Mouse (Mus musculus) intestine, postnatal 0 days (tissue): ENCODE measurements around the gene Nisch. TPM values are rescaled to one million over a fixed set of nuclear protein-coding genes. Genes with fewer than 3 reads are reported as not detected.

ENCODE experiments used
- ATAC-seq: fragments of 200-750 bp; cut with Nextera tagmentation; 2 replicates; pipeline ENCODE4 v1.8.0; 2017; ENCODE audit warnings: mild to moderate bottlenecking, moderate TSS enrichment, moderate library complexity
- H3K27ac ChIP-seq: fragments of 300-500 bp; sonication (generic); 2 replicates; pipeline ENCODE4 v1.5.1; 2014; ENCODE audit warnings: mild to moderate bottlenecking, low read depth, low read length, moderate library complexity
- H3K27me3 ChIP-seq: fragments of 300-500 bp; sonication (generic); replicated peaks from 2 replicates; pipeline ENCODE4 v1.6.1; 2014; ENCODE audit warnings: low read length, mixed read lengths; ENCODE audit not compliant: control insufficient read depth, insufficient read depth
- H3K36me3 ChIP-seq: fragments of 300-500 bp; sonication (generic); 2 replicates; pipeline ENCODE4 v1.6.1; 2014; ENCODE audit warnings: mild to moderate bottlenecking, moderate library complexity; ENCODE audit not compliant: control insufficient read depth, insufficient read depth
- H3K4me1 ChIP-seq: fragments of 300-500 bp; sonication (generic); replicated peaks from 2 replicates; pipeline ENCODE4 v1.6.1; 2014; ENCODE audit warnings: antibody characterized with exemption, low read length, mixed read lengths; ENCODE audit not compliant: control insufficient read depth, insufficient read depth
- H3K4me2 ChIP-seq: fragments of 300-500 bp; sonication (generic); replicated peaks from 2 replicates; pipeline ENCODE4 v1.6.1; 2014; ENCODE audit warnings: low read depth, mild to moderate bottlenecking, moderate library complexity
- H3K4me3 ChIP-seq: fragments of 300-500 bp; sonication (generic); 2 replicates; pipeline ENCODE4 v1.5.1; 2014; ENCODE audit warnings: low read depth, low read length
- H3K9ac ChIP-seq: fragments of 300-500 bp; sonication (generic); 2 replicates; pipeline ENCODE4 v1.6.1; 2014; ENCODE audit warnings: mild to moderate bottlenecking, low read depth, low read length
- H3K9me3 ChIP-seq: fragments of 300-500 bp; sonication (generic); 2 replicates; pipeline ENCODE4 v1.6.1; 2016; ENCODE audit warnings: mixed run types; ENCODE audit not compliant: control insufficient read depth
- CTCF ChIP-seq: sonication (generic); IDR thresholded peaks from 2 replicates; pipeline ENCODE4 v1.5.1; 2016; ENCODE audit warnings: low read depth, mild to moderate bottlenecking, control low read depth, antibody characterized with exemption, moderate library complexity
- WGBS: fragments of 180-500 bp; shearing (Covaris S2); extraction: QIAGEN DNeasy Blood & Tissue Kit; methylation state at CpG from one replicate; pipeline ENCODE4 v1.1.7; 2014; 5-methylcytosine and 5-hydroxymethylcytosine counted together
- polyA plus RNA-seq: library from polyadenylated mRNA; unstranded; fragments of >200 nt; fragmentation: Nextera tagmentation; extraction: Ambion mirVana; gene quantifications from 2 replicates; pipeline ENCODE4 v1.2.1, GENCODE M21; 2015

Gene Nisch
- polyA plus RNA-seq, 1 experiment from 2014 or later = 74.1 TPM

DNA sequence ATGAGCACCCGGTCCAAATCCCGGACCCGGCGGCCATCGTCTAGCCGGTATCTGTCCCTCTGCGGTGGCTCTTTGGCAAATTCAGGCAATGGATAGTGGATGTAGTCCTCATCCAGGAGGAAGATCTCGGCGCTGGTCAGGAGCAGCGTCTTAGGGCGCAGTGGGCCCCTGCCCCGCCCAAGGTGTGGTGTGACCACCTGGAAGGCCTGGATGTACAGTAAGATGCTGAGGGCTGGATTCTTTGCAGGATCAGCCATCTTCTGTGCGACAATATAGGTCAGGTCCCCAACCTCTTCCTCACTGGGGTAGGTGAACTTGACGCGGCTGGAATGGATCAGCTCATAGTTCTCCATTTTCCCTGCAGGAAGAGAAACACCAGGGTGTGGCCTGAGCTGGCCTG, 44.9 kb downstream of the Nisch start:
- no peak overlapping the region for H3K4me3 ChIP-seq
- WGBS = 92% methylated on average over 15 of the region's 15 CpGs
- no peaks in the 10 kb centered on the region for H3K27me3 ChIP-seq
- no peak for TF ChIP-seq CTCF
- H3K36me3 ChIP-seq = peaks cover 60% of the 10 kb centered on the region
- H3K27ac ChIP-seq = no peak overlapping the region; the same call in none of the 2 replicates
- no peak for ATAC-seq
- H3K9me3 ChIP-seq = no peaks in the 10 kb centered on the region
- H3K4me2 ChIP-seq = no peak overlapping the region
- H3K4me1 ChIP-seq = no peaks in the 10 kb centered on the region
- no peak overlapping the region for H3K9ac ChIP-seq

DNA sequence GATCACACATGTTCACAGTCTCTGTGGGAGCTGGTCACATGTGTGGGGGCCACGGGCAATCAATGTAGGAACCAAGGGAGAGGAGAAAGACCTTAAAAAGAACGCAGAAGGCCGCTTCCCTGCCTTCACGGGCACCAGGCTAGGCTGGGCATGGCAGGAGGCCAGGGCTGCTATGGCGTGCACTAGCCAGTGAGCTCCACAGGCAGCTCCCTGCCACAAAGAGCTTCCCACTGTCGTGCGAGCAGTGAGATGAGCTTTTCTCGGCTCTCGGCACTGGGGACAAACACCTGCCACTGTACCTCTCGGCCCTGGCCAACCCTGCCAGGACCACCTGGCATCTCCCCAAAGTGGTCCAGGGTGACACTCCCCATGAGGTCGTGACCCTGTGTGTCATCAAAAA, 45.4 kb downstream of the Nisch start:
- no peaks in the 10 kb centered on the region for H3K9me3 ChIP-seq
- H3K4me1 ChIP-seq = no peaks in the 10 kb centered on the region
- no peak overlapping the region; the same call in 1 of the 2 replicates for H3K27ac ChIP-seq
- peaks cover 56% of the 10 kb centered on the region for H3K36me3 ChIP-seq
- ATAC-seq = no peak
- 91% methylated on average over 11 of the region's 11 CpGs for WGBS
- H3K4me2 ChIP-seq = no peak overlapping the region
- no peak overlapping the region for H3K9ac ChIP-seq
- H3K27me3 ChIP-seq = no peaks in the 10 kb centered on the region
- TF ChIP-seq CTCF = no peak
- no peak overlapping the region for H3K4me3 ChIP-seq

DNA sequence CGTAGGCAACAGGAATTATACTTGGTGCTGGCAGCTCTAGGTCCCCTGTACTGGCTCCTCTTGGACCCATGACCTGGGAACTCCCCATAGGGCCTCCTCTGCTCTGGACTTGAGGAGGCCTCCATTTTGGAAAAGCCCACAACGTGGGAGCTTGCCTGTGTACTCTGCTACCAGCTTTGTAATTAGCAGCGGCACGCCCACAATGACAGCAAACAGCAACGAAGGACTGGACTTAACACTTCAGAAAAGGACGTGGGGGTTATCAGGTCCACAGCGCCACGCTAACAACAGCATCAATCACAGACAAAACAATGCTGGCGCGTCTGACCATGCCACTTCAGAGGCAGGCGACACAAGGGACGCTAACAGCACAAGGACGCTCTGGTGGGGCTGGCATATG, 45.8 kb downstream of the Nisch start:
- Histone ChIP-seq H3K4me1 (no peaks in the 10 kb centered on the region), H3K36me3 (peaks cover 51% of the 10 kb centered on the region), H3K27ac (no peak overlapping the region), H3K4me3 (no peak overlapping the region), H3K9me3 (no peaks in the 10 kb centered on the region), H3K27me3 (no peaks in the 10 kb centered on the region), H3K9ac (no peak overlapping the region), H3K4me2 (no peak overlapping the region)
- 78% methylated on average over 13 of the region's 13 CpGs for WGBS
- TF ChIP-seq CTCF = no peak
- no peak for ATAC-seq

DNA sequence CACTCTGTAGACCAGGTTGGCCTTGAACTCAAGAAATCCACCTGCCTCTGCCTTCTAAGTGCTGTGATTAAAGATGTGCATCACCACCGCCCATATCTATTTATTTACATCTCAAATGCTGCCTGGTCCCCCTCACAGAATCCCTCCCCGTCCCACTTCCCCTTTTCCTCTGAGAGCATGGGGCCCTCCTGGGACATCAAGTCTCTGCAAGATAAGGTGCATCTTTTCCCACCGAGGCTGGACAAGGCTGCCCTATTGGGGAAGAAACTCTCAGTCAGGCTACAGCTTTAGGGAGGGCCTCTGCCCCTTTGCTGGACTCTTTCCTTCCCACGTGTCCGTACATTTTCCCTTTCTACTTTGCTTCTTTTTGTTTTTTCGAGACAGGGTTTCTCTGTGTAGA, 47.2 kb downstream of the Nisch start:
- no peak overlapping the region for H3K9ac ChIP-seq
- peaks cover 37% of the 10 kb centered on the region for H3K36me3 ChIP-seq
- no peak for ATAC-seq
- no peak overlapping the region for H3K4me3 ChIP-seq
- no peaks in the 10 kb centered on the region for H3K27me3 ChIP-seq
- H3K9me3 ChIP-seq = no peaks in the 10 kb centered on the region
- no peaks in the 10 kb centered on the region for H3K4me1 ChIP-seq
- TF ChIP-seq CTCF = no peak
- no peak overlapping the region for H3K4me2 ChIP-seq
- no peak overlapping the region for H3K27ac ChIP-seq
- WGBS = 68% methylated on average over 6 of the region's 6 CpGs

DNA sequence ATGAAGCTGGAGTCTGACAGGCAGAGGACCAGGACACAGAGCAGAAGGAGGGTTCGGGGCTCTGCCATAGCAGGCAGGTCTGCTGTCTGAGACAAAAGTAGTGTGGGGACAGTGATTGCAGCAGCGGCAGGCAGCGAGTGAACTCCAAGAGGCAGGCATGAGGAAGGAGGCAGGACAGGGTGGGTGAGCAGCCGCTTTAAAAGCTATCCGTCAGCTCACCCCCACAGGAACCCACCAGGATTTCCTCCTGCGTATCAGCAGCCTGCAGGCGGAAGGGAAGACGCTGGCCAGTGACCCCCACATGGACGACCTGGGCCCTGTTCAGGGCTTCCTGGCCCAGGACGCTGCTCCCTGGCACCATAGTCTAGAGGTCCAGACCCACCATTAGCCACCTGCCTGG, 48.3 kb downstream of the Nisch start, which contains the start of gene Stab1:
Stab1 (minus strand) TSS at position 217 of the 400 bp plus-strand sequence.
- WGBS = 35% methylated on average over 10 of the region's 10 CpGs
- Histone ChIP-seq H3K4me1 (no peaks in the 10 kb centered on the region), H3K9ac (no peak within 1 kb of the TSS), H3K36me3 (peaks cover 26% of the 10 kb centered on the region), H3K27me3 (no peaks in the 10 kb centered on the region), H3K4me3 (peak within 1 kb of the TSS; percentile 3; the same call in 1 of the 2 replicates), H3K9me3 (no peaks in the 10 kb centered on the region), H3K27ac (peak within 1 kb of the TSS; percentile 36; the same call in 1 of the 2 replicates), H3K4me2 (peak within 1 kb of the TSS; percentile 35)
- no peak for TF ChIP-seq CTCF
- ATAC-seq = no peak

DNA sequence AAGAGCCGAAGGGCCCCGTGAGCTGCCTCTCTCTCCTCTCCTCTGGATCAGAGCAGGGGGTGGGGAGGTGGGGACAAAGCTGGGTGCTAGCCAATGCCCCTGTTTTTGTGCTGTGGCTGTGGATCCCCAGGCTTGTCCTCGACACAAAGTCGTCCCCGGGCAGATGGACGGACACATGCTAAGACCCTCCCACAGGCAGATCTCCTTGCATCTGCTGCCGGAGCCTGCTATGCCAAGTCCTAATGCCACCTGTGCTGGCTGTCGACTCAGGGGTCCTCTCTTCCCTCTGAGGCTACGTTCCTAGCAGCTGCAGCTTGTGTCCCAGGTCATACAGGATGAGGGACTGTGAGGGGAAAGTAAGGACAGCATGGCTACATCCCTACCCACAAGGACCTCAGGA, 49.9 kb downstream of the Nisch start:
- Histone ChIP-seq H3K9ac (0 out of 2 replicates have a peak overlapping the region, but pooled peaks have one; percentile 7), H3K27me3 (no peaks in the 10 kb centered on the region), H3K9me3 (no peaks in the 10 kb centered on the region), H3K4me3 (0 out of 2 replicates have a peak overlapping the region, but pooled peaks have one; percentile 1), H3K36me3 (peaks cover 10% of the 10 kb centered on the region), H3K4me2 (peak overlapping the region; percentile 35; the same call in 1 of the 2 replicates), H3K4me1 (no peaks in the 10 kb centered on the region), H3K27ac (no peak overlapping the region)
- no peak for ATAC-seq
- 59% methylated on average over 9 of the region's 9 CpGs for WGBS
- no peak for TF ChIP-seq CTCF
